Mouse (Mus musculus) kidney, adult 8-10 months (tissue): ENCODE data around the gene Hba-a2.
"Not testable (repeated sequence)": the region's sequence is repeated elsewhere in the genome, so short reads cannot be mapped to it uniquely, and the experiment has no call there.

Source experiments
- DNase-seq, 2 experiments: peaks; one replicate each; pipeline ENCODE4 v3.0.0; 2022

Hba-a2 gene

DNA sequence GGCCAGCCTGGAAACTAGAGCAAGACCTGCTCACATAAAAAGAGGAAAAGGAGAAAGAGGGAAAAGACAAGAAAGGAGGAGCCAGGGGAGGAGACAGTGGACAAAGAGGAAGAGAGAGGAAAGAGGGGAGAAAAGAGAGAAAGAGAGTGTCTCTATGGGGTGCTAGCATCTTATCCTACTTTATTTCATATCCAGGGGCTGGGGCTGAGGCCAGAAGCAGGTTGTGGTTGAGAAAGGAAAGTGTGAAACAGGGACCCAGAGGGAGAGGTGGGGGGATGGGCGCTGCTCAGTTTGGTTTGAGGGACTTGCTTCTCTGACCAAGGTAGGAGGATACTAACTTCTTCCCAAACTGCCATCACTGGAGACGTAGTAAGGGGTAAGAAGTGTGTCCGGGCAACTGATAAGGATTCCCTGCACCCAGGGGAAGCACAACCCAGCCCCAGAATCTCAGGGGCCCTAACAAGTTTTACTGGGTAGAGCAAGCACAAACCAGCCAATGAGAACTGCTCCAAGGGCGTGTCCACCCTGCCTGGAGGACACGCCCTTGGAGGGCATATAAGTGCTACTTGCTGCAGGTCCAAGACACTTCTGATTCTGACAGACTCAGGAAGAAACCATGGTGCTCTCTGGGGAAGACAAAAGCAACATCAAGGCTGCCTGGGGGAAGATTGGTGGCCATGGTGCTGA lies 13.1 kb upstream of the Hba-a2 start, which contains the start of gene Hba-a1:
TSS of gene Hba-a1 (plus strand) at position 421 of the 687 bp plus-strand sequence.
- not testable (repeated sequence) for DNase-seq

DNA sequence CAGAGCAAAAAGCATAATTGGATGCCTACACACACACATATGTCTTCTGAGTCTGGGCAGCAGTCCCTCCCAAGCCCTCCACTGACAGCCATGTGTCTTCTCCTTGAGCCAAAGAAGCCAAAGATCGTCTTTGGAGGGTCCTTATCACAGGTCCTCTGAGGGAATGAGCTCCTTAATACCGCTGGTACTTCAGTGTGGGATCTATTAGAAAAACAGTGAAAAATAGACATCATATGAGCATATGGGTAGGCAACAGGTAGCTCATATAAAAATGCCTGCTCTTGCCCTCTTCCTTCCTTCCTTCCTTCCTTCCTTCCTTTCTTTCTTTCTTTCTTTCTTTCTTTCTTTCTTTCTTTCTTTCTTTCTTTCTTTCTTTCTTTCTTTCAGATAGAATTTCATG lies 11.7 kb upstream of the Hba-a2 start:
- not testable (repeated sequence) for DNase-seq

GRCm38 (mm10) chr11:32285031-32285775 lies 11.1 kb upstream of the Hba-a2 start:
- no peak for DNase-seq

- DNase-seq: not testable (repeated sequence)
Measured at GRCm38 (mm10) chr11:32285887-32286286, 10.4 kb upstream of the Hba-a2 start.

DNA sequence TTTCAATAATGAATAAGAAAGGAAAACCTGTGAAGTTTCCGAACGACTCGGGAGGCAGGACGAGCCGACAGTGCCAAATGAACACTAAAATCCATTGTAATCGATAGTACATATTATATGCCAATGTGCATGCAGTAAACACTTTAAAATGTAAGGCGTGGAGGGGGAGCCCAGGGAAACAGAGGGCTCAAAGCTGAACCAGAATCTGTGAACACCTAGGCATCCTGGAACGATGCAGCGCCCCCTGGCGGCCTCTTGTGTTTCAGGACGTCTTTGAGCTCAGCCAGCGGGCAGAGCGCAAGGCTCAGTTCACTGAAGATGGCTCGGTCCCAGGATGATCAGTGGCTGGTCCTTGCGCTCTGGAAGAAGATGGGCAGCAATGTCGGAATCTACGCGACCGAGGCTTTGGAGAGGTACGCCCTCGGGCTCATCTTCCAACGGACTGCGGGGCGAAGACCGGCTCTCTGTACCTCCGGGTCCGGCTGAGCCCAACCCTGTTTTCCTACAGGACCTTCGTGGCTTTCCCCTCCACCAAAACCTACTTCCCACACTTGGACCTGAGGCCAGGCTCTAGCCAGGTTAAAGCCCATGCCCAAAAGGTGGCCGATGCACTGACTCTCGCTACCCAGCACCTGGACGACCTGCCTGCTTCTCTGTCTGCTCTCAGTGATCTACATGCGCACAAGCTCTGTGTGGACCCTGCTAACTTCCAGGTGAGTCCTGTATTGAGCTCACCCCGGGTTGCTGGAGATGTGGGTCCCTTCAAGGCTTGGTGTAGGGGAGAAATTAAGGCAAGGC lies 9.4 kb upstream of the Hba-a2 start, which contains the start of gene Hbq1b:
TSS of gene Hbq1b (plus strand) at position 271 of the 798 bp plus-strand sequence.
- DNase-seq: peak; percentile 59 to 85

- no peak for DNase-seq
Measured at GRCm38 (mm10) chr11:32287493-32287825, 8.8 kb upstream of the Hba-a2 start.

GRCm38 (mm10) chr11:32292819-32293218 lies 3.5 kb upstream of the Hba-a2 start:
- DNase-seq: not testable (repeated sequence)

- not testable (repeated sequence) for DNase-seq
Measured at GRCm38 (mm10) chr11:32293479-32293878, 2.8 kb upstream of the Hba-a2 start.

DNA sequence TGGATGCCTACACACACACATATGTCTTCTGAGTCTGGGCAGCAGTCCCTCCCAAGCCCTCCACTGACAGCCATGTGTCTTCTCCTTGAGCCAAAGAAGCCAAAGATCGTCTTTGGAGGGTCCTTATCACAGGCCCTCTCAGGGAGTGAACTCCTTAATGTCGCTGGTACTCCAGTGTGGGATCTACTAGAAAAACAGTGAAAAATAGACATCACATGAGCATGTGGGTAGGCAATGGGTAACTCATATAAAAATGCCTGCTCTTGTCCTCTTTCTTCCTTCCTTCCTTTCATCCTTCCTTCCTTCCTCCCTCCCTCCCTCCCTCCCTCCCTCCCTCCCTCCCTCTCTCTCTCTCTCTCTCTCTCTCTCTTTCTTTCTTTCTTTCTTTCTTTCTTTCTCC lies 1.1 kb downstream of the Hba-a2 start:
- not testable (repeated sequence) for DNase-seq

- no peak for DNase-seq
Measured at GRCm38 (mm10) chr11:32297866-32298531, 1.7 kb downstream of the Hba-a2 start.

DNA sequence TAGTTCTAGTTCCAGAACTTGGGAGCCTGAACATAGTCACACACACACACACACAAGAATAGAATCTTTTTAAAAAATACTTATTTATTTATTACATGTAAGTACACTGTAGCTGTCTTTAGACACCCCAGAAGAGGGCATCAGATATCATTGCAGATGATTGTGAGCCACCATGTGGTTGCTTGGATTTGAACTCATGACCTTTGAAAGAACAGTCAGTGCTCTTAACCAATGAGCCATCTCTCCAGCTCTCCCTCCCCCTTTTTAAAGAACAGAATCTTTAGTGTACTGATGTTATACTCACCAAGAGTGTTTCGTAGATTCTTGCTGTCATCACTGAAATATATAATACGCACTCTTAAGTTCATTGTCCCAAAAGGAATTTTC lies 2.2 kb downstream of the Hba-a2 start:
- no peak for DNase-seq

- peak; percentile 20 to 62 for DNase-seq
Measured at GRCm38 (mm10) chr11:32299865-32300264, 3.6 kb downstream of the Hba-a2 start, which contains the start of gene Hbq1a. Hbq1a (plus strand) TSS chr11:32300069.

DNA sequence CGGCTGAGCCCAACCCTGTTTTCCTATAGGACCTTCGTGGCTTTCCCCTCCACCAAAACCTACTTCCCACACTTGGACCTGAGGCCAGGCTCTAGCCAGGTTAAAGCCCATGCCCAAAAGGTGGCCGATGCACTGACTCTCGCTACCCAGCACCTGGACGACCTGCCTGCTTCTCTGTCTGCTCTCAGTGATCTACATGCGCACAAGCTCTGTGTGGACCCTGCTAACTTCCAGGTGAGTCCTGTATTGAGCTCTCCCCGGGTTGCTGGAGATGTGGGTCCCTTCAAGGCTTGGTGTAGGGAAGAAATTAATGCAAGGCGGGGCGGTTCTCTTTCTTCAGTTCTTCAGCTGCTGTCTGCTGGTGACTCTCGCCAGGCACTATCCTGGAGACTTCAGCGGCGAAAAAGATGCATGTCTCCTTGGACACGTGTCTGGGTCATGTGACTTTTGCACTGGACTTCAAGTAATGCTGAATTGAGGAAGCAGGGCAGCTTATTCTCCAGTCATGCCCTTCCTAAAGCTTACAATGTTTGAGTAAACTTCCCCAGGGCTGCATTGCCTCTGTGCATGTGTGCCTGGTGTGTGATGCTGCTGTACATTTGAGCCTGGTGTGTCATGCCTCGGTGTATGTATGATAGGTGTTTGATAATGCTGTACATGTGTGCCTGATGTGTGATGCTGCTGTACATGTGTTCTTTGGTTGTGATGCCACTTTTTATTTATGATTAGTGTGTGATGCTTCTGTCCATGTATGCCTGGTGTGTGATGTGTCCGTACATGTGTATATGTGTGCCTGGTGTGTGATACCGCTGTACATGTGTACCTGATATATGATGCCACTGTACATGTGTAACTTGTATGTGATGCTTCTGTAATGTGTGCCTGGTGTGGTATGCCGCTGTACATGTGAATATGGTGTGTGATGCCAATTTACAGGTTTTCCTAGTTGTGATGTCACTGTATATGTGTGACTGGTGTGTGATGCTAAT lies 4.3 kb downstream of the Hba-a2 start:
- DNase-seq: no peak

DNA sequence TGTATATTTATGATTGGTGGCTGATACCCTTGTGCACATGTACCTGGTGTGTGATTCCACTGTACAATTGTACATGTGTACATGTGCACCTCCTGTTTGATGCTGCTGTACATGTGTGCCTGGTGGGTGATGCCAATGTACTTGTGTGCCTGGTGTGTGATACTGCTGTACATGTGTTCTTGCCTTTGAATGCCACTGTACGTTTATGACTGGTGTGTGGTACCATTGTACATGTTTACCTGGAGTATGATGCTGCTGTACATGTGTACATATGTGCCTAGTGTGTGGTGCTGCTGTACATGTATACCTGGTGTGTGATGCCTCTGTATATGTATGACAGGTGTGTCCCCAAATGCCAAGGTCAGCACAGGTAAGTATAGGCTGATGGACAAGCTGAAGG lies 5.2 kb downstream of the Hba-a2 start:
- DNase-seq: no peak

DNA sequence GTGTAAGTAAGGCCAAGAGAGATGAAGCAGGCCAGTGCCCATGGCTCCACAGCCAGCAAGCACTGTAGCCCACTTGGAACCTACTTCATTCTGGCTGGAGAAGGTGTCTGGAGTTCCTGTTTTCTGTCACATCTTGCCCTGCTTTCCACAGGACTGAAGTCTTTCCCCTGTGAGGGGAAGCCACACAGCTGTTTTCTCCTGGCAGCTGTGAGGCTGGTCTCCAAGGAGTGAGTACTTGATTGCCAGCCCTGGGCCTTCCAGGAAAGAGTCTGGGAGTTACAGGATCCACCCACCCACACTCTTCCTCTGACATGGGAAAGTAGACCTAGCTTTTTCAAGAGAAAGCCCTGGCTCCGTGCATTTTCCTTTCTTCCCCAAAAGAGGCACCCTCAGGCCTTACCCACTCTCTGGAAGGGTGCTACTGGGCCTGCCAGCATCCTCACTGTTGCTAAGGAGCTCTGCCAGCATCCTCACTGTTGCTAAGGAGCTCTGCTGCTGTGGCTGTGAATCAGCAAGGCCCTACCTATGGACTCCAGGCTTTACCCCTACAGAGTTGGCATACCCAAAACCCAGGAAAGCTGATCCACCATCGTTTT lies 6.6 kb downstream of the Hba-a2 start:
- DNase-seq: no peak

- DNase-seq: no peak
Measured at GRCm38 (mm10) chr11:32303455-32303854, 7.2 kb downstream of the Hba-a2 start.

DNA sequence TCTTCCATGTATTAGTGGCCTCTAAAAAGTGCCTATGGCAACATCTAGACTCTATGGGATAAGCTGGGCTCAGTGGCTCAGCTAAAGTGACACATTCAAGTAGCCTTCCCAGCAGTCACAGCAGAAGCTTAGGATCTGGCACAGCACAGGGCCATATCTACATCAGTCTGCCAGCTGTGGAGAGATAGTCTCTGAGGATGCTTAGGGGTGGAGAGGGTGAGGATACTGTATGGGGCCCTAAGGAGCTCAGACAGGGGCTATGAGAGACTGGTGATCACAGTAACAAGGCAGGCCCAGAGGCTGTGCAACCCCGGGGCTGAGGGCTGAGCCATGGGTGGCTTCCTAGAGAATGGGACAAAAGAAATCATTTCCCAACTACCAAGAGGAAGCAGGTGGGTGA lies 10.7 kb downstream of the Hba-a2 start:
- DNase-seq: no peak

- no peak for DNase-seq
Measured at GRCm38 (mm10) chr11:32309446-32309845, 13.2 kb downstream of the Hba-a2 start.

- DNase-seq: no peak
Measured at GRCm38 (mm10) chr11:32309928-32310327, 13.6 kb downstream of the Hba-a2 start.

DNA sequence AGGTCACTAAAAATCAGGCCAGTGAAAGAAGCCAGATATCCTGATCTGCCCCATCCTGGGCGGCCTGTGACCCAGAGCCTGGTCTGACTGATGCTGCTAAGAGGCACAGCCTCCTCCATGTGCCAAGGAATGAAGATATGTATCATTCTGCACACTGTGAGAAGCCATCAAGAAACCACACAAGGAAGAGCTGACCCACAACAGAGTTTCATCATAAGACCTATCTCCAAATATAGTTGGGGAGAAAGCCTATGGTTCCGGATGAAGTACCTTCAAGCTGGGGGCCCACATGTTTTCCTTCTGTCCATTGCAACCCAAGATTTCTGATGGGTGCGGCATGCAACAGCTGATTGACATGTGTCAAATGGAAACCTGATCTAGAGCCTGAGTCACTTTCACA lies 19.7 kb downstream of the Hba-a2 start:
- DNase-seq: no peak
